Mouse (Mus musculus) right cerebral cortex, adult 2 months (tissue): ENCODE data around the gene Gm8909.
"Not testable (repeated sequence)": the region's sequence is repeated elsewhere in the genome, so short reads cannot be mapped to it uniquely, and the experiment has no call there.

Experiments used
- DNase-seq, 2 experiments: peaks; one replicate each; pipeline ENCODE4 v3.0.0; 2021 to 2022; ENCODE audit warnings: low spot score in 2 of 2

Gm8909 gene

GRCm38 (mm10) chr17:36161129-36162051 lies 6.9 kb downstream of the Gm8909 start:
- DNase-seq: no peak

- DNase-seq: not testable (repeated sequence)
Measured at GRCm38 (mm10) chr17:36158264-36158663, 10.1 kb downstream of the Gm8909 start.

GRCm38 (mm10) chr17:36157782-36158181 lies 10.6 kb downstream of the Gm8909 start:
- not testable (repeated sequence) for DNase-seq

GRCm38 (mm10) chr17:36154271-36155149 lies 13.8 kb downstream of the Gm8909 start:
- DNase-seq: no peak

GRCm38 (mm10) chr17:36151200-36151599 lies 17.1 kb downstream of the Gm8909 start:
- not testable (repeated sequence) for DNase-seq

GRCm38 (mm10) chr17:36148468-36148867 lies 19.9 kb downstream of the Gm8909 start:
- not testable (repeated sequence) for DNase-seq

- not testable (repeated sequence) for DNase-seq
Measured at GRCm38 (mm10) chr17:36146937-36147336, 21.4 kb downstream of the Gm8909 start.

- DNase-seq: not testable (repeated sequence)
Measured at GRCm38 (mm10) chr17:36145861-36146156, 22.5 kb downstream of the Gm8909 start.

GRCm38 (mm10) chr17:36145111-36145860 lies 23.1 kb downstream of the Gm8909 start:
- no peak for DNase-seq

- DNase-seq: not testable (repeated sequence)
Measured at GRCm38 (mm10) chr17:36136299-36136848, 32.0 kb downstream of the Gm8909 start.

- DNase-seq: not testable (repeated sequence)
Measured at GRCm38 (mm10) chr17:36135421-36136231, 32.7 kb downstream of the Gm8909 start.

GRCm38 (mm10) chr17:36131516-36132265 lies 36.6 kb downstream of the Gm8909 start:
- DNase-seq: no peak

- not testable (repeated sequence) for DNase-seq
Measured at GRCm38 (mm10) chr17:36128968-36129817, 39.1 kb downstream of the Gm8909 start, which contains the start of gene Gm7030. TSS of gene Gm7030 (minus strand) at chr17:36129425.

- DNase-seq: not testable (repeated sequence)
Measured at GRCm38 (mm10) chr17:36128525-36128924, 39.8 kb downstream of the Gm8909 start.

- not testable (repeated sequence) for DNase-seq
Measured at GRCm38 (mm10) chr17:36124111-36124510, 44.2 kb downstream of the Gm8909 start.

- DNase-seq: not testable (repeated sequence)
Measured at GRCm38 (mm10) chr17:36121352-36122020, 46.9 kb downstream of the Gm8909 start, which contains the start of gene Gm19684. TSS of gene Gm19684 (plus strand) at chr17:36121678.

- not testable (repeated sequence) for DNase-seq
Measured at GRCm38 (mm10) chr17:36120839-36121238, 47.5 kb downstream of the Gm8909 start.

GRCm38 (mm10) chr17:36116545-36116944 lies 51.8 kb downstream of the Gm8909 start:
- DNase-seq: not testable (repeated sequence)
